Comparison of ENCODE assay signal across 10 mouse cellular contexts in genomic region chr1:140275813-140276212, GRCm38 (mm10).
"Had no signal": no experiment of that assay in that cellular context is flagged by ENCODE, and none has a peak within 500 bp of the region (broad histone marks: within the 10 kb centered on the region; RNA-seq: fewer than 3 reads in every experiment).

No protein-coding gene starts in this region.

- DNase-seq: kidney, adult 2 months; kidney, postnatal 25 days; layer of hippocampus, adult 9-11 months; layer of hippocampus, postnatal 36 days; left cerebral cortex, postnatal 4 days; liver, postnatal 0 days; lung, embryonic 14.5 days; retina, postnatal 1 day; thymus, adult 18-20 months; thymus, postnatal 36 days had no signal
